Mouse (Mus musculus): ENCODE data around the gene Camsap3. TPM values are rescaled to one million over a fixed set of nuclear protein-coding genes. Genes with fewer than 3 reads are reported as not detected.

Gene Camsap3
- total and polyA plus RNA-seq, 3 experiments: 0.62 to 5.1 TPM; not detected in 1

- peak overlapping the region; percentile 67 for H3K9ac ChIP-seq (ENCODE audit: control insufficient read depth, low read depth, low read length, poor library complexity, severe bottlenecking)
- H3K27ac ChIP-seq (ENCODE audit: control insufficient read depth, low read depth, low read length): peak overlapping the region; percentile 99
- H3K79me2 ChIP-seq (ENCODE audit: control insufficient read depth, insufficient read depth, low read length, poor library complexity): peaks cover 8% of the 10 kb centered on the region
- DNase-seq (ENCODE audit: low read depth, low spot score): peak; percentile 90
- H3K36me3 ChIP-seq (ENCODE audit: control insufficient read depth in 1 of 2, insufficient read depth in 2 of 2, low read length in 2 of 2): peaks cover 0 to 26% of the 10 kb centered on the region in 2 experiments; a peak in 2 of 4 replicates
- H3K9me3 ChIP-seq (replicated peaks; ENCODE audit: insufficient read depth, low read length): no peaks in the 10 kb centered on the region
- TF ChIP-seq ZNF384 (IDR thresholded peaks at IDR 0.05; ENCODE audit: low read depth, low read length): peak; percentile 73
- no peak for TF ChIP-seq ETS1 (IDR thresholded peaks at IDR 0.05; ENCODE audit: low read depth, low read length)
- peak; percentile 44 for TF ChIP-seq TBP (IDR thresholded peaks at IDR 0.05; ENCODE audit: low read depth, low read length)
- TF ChIP-seq MYB (IDR thresholded peaks at IDR 0.05; ENCODE audit: low read depth, low read length): no peak
- TF ChIP-seq HCFC1 (IDR thresholded peaks at IDR 0.05; ENCODE audit: low read depth, low read length): peak; percentile 45; the same call in 1 of the 2 replicates
- TF ChIP-seq CHD1 (IDR thresholded peaks at IDR 0.05; ENCODE audit: low read depth, low read length): peak; percentile 46; the same call in 1 of the 2 replicates
- TF ChIP-seq NELFE (IDR thresholded peaks at IDR 0.05; ENCODE audit: low read depth, low read length): peak; percentile 43
- TF ChIP-seq TCF12 (IDR thresholded peaks at IDR 0.05; ENCODE audit: low read depth, low read length): peak; percentile 38; the same call in 1 of the 2 replicates
- peak; percentile 40; the same call in 1 of the 2 replicates for TF ChIP-seq USF1 (IDR thresholded peaks at IDR 0.05; ENCODE audit: low read depth, low read length)
- TF ChIP-seq POLR2A (IDR thresholded peaks at IDR 0.05; ENCODE audit: control insufficient read depth in 1 of 2, insufficient read depth in 1 of 2, low read depth in 1 of 2, low read length in 2 of 2, poor library complexity in 1 of 2): peak in 1 of 2 experiments; percentile 50; a peak in 2 of 4 replicates
- TF ChIP-seq BHLHE40 (IDR thresholded peaks at IDR 0.05; ENCODE audit: borderline replicate concordance, low read depth, low read length): peak; percentile 39; the same call in 1 of the 2 replicates
- TF ChIP-seq GATA1 (IDR thresholded peaks at IDR 0.05; ENCODE audit: low read depth, low read length): peak; percentile 40; the same call in 1 of the 2 replicates
- TF ChIP-seq USF2 (IDR thresholded peaks at IDR 0.05; ENCODE audit: borderline replicate concordance in 1 of 2, insufficient read depth in 1 of 2, low read depth in 1 of 2, low read length in 2 of 2): no peak
- TF ChIP-seq POLR2AphosphoS5 (IDR thresholded peaks at IDR 0.05; ENCODE audit: borderline replicate concordance, low read depth, low read length): no peak
- TF ChIP-seq SIN3A (IDR thresholded peaks at IDR 0.05; ENCODE audit: low read length): peak; percentile 64
- no peak for TF ChIP-seq CTCF (IDR thresholded peaks at IDR 0.05 in 2 of 3, conservative IDR thresholded peaks at IDR 0.05 in 1 of 3; ENCODE audit: control insufficient read depth in 1 of 3, insufficient read depth in 1 of 3, low read depth in 2 of 3, low read length in 3 of 3, poor library complexity in 1 of 3, severe bottlenecking in 1 of 3)
- peak; percentile 65 to 74 for TF ChIP-seq EP300 (IDR thresholded peaks at IDR 0.05; ENCODE audit: low read depth in 1 of 2, low read length in 2 of 2)
- no peak for TF ChIP-seq MEF2A (IDR thresholded peaks at IDR 0.05; ENCODE audit: extremely low read depth, insufficient replicate concordance, low read depth, low read length, poor library complexity, severe bottlenecking)
- peak; percentile 42; the same call in 1 of the 2 replicates for TF ChIP-seq ELF1 (IDR thresholded peaks at IDR 0.05; ENCODE audit: low read depth, low read length)
- peak; percentile 29; the same call in 1 of the 2 replicates for TF ChIP-seq POLR2AphosphoS2 (IDR thresholded peaks at IDR 0.05; ENCODE audit: low read length)
- TF ChIP-seq MXI1 (IDR thresholded peaks at IDR 0.05; ENCODE audit: low read depth, low read length): peak; percentile 60; the same call in 1 of the 2 replicates
- peak; percentile 25 for TF ChIP-seq CHD2 (IDR thresholded peaks at IDR 0.05; ENCODE audit: low read length)
- peak; percentile 13; the same call in 1 of the 2 replicates for TF ChIP-seq TAL1 (IDR thresholded peaks at IDR 0.05; ENCODE audit: low read length)
- TF ChIP-seq MYC (IDR thresholded peaks at IDR 0.05; ENCODE audit: low read depth, low read length): peak; percentile 67; the same call in 1 of the 2 replicates
- TF ChIP-seq MAX (IDR thresholded peaks at IDR 0.05; ENCODE audit: low read length): peak; percentile 51; the same call in 1 of the 2 replicates
- no peaks in the 10 kb centered on the region for H3K27me3 ChIP-seq (ENCODE audit: control insufficient read depth in 1 of 2, insufficient read depth in 2 of 2, low read length in 2 of 2)
- peaks cover 10 to 23% of the 10 kb centered on the region in 2 experiments for H3K4me1 ChIP-seq (ENCODE audit: control insufficient read depth in 1 of 2, insufficient read depth in 2 of 2, low read length in 2 of 2)
- peak overlapping the region; percentile 30 to 51 for H3K4me3 ChIP-seq (ENCODE audit: control insufficient read depth in 1 of 2, insufficient read depth in 1 of 2, low read depth in 2 of 2, low read length in 2 of 2)
These were observed 39.9 kb downstream of the Camsap3 start for GRCm38 (mm10) chr8:3626971-3627370.
